Mouse (Mus musculus) c-Kit-negative CD71-positive TER-119-positive erythroid progenitor cells, embryonic 14.5 days (primary cell): ENCODE results near the gene Pced1a.

ENCODE experiments used
- DNase-seq: peaks from one replicate; pipeline ENCODE4 v3.0.0-alpha.2; 2013; ENCODE audit warnings: low read depth, low spot score

The Pced1a gene

DNA sequence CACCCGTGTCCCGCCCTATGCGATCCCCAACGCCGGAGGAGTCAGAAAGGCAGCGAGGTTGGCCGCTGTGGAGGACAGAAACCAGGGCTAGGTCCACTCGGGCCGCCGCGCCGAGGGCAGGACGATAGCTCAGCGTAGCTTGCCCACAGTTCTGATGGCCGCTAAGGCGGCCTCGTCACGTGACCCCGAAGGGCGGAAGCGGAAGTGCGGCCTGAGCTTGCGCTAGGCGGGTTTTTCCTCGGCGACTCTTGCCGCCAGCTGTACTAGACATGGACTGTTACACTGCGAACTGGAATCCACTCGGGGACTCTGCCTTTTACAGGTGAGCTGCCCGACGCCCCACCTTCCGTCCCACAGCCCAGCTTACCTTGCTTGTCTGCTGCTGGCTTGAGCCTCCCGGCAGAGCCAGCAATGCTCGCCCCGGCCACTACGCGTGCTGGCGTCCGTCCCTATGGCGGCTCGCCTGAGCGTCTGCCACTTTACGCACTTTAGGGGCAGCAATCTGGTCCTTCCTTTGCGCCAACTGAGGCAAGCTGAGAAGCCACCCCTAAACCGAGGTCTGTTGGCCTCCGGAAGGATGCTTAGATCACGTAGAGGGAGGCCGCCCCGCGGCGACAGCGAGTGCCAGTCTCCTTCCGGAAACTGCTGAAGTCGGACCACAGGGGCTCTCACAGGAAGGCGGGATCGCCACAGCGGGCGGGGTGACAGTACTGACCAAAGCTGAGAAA, at the start of gene Pced1a, which contains the start of gene Vps16:
TSS of gene Pced1a (minus strand) at position 576 of the 728 bp plus-strand sequence.
TSS of gene Vps16 (plus strand) at position 214 of the 728 bp plus-strand sequence.
- peak; percentile 78 for DNase-seq

DNA sequence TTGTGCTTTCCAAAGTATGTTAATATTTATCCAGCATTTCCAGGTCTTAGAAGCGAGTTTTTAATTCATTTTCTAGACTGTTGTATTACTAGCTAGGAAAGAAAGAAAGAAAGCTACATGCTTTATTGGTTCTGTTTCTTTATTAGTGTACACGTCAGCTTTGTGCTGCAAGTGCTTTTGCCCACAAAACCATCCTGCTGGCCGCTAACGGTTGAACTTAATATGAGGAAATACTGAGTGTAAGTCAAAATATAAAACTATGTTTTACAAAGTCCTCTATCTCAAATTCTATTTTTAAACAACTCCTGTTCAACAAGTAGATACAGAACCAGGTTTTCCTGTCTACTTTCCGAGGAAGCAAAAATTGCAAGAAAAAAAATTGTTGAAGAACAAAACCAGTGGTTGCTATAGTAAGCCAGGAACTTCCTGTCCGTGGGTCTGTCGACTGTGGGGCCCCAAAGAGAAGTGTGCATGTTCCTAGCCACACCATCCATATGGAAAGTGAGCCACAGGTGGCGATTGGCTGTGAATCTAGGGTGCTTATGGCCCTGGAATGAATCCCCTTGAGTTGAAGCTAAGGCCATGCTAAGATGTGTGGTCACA, 48.5 kb upstream of the Pced1a start:
- no peak for DNase-seq

- DNase-seq, result no peak
Observed at GRCm38 (mm10) chr2:130469935-130470334, 45.4 kb upstream of the Pced1a start.

DNA sequence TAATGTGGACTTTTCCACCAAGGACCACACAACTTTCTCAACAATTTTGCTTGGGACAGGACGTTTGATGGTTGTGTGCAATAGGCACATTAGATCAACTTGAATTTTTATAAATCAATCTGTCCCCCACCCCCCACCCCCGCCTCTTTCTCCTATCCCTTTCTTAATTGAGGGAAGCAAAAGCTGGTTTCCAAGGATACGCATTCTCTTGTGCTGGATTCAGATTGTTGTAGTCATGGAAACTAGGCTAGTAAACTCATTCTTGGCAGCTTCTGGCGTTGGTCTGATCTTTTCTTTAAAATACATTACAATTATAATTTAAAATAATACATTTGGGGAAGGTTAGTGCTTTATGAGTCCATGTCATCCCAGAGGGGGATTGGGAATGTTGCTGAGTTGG, 44.9 kb upstream of the Pced1a start:
- DNase-seq, result no peak

GRCm38 (mm10) chr2:130466438-130466837, 41.9 kb upstream of the Pced1a start:
- no peak for DNase-seq

DNA sequence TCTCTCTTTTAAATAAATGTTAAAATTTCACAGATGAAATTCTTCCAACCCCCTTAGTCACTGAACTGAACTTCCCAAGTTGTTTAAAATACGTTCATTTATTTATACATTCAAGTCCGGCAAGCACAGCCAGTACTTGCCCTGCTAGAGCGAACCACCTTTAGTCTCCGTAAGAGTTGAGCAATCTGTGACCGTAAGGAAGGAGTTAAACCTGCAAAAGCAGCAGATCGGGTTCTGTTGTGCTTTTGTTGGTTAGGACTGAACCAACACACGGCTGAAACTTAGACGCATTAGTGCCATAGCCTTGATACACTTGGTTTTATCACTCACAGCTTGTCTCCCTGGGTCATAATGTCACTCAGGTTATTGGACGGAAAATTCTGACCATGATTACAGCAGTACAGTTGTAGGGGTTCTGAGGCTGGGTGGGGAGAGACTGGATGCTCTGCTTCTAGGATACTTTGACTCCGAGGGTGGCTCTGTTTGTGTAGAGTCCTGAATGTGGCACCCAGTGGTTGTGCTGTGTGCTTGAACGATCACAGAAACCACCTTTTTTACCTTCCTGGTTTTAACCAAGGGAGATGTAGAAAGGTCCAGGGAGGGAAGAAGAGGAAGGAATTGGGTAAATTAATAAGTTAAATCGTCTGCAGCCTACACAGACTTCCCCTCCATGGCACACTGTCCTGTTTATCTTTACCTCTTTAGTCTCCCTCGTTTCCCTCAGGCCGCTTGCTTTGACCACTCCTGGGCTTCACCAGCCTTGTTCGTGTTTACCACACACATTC, 37.0 kb upstream of the Pced1a start:
- no peak for DNase-seq

DNA sequence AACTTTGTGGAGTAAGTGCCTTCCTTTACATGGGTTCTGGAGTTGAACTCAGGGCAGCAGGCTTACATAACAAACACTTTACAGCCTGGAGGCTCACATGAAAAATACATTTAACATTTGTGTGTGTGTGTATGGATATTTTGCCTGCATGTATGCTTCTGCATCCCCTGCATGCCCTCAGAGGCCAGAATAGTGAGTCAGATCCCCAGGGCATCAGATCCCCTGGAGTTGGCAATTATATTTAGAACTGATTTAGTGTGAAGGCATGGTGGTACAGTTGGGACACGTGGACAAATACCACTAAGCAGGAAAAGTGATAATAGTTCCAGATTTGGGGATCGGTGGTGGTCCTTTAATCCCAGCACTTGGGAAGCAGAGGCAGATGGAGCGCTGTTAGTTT, 35.1 kb upstream of the Pced1a start:
- no peak for DNase-seq

DNA sequence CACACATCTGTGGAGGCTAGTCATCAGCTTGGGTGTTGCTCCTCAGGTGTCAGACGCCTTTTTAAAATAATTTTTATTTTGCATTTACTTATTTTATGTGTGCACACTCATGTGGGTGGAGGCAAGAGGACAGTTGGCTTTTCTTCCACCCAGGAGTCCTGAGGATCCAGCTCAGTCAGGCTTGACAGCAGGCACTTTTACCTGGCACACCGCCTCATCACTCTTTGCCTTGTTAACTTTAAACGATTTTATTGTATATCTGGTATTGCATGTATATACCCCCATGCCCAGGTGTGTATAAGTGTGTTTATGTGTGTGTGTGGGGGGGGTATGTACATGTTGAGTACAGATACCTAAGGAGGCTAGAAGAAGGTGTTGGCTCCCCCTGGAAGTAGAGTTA, 33.4 kb upstream of the Pced1a start:
- DNase-seq, result no peak

DNA sequence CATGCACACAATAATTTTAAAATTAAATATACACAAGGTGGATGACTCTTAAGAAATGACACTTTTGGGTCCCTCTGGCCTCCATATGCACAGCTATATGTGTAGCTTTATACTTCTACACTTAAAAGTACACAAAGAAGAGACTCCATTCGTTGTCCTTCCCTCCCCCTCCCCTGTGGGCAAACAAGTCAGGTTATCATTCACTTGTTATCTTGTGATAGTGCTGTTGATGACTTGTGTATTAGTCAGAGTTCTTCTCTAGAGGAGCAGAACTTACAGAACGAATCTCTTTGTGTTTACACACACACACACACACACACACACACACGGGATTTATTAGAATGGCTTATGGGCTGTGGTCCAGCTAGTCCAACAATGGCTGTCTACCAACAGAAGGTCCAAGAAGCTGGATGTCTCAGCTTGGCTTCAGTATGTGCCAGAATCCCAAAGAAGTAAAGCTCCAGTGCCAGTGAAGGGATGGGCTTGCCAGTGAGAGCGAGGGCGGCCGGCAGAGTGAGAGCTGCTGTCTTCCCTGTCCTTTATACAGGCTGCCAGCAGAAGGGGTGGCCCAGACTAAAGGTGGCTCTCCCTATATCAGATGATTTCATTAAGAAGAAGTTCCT, 30.4 kb upstream of the Pced1a start:
- no peak for DNase-seq

- no peak for DNase-seq
Observed at GRCm38 (mm10) chr2:130453421-130453820, 28.9 kb upstream of the Pced1a start.

DNA sequence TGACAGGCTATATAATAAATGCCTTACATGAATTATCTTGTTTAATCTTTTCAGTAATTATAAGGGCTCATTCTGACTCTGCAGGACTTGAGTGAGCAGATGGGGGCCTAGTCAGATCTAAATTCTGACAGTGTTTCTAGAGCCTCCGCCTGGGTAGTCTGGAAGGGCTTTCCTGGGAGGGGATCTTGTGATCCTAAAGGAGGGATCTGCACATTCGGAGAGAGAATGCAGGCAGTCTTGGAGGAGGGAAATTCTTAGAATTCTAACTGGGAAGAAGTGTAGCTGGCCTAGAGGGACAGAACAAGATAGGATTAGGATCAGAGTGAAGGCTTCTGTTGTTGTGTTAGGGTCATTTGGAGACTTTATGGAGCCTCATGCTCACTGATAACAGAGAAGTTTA, 27.8 kb upstream of the Pced1a start:
- DNase-seq, result no peak

DNA sequence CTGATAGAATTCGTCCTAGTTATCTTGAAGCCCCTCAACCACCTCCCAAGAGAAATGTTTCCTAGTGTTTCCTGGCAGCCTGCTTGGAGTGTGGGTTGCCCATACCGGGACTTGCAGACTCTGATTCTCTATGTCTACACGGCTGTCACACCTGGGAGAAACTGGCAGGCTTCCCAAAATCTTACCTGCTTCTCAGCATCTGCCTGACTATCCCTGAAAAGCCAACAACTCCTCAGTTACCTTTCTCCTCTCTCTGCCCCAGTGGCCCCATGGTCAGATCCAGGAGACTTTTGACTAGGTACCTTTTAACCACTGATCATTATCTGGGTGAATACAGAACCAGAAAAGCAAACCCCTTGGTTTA, 27.2 kb upstream of the Pced1a start:
- DNase-seq, result no peak

DNA sequence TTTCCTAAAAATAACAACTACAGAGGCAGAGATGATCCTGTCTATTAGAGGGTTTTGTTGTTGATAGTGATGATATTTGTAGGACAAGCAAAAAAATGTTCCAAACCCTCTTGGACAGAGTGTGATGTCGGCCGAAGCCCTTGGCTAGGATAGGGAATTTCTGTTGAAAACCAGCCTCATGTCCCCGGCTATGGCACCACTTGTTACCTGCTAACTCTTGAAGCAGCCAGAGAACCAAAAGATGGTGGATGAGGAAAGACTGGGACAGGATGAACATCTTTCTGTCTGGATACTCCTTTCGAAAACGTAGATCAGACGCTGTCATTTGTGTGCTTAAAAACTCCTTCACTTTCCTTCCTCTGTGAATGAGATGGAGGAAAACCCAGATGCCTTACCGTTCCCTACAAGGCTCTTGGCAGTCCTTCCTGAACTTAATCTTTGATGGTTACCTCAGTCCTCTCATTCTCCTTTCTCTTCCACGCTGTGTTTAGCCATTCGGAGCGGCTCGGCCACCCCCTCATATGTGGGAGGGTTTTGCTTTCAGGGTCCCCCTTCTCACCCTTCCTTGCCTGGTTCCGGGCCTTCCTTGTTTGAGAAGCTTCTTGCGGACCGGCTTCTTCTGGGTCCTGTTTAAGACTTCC, 26.7 kb upstream of the Pced1a start:
- DNase-seq, result no peak

GRCm38 (mm10) chr2:130450434-130450796, 25.9 kb upstream of the Pced1a start:
- DNase-seq, result no peak

GRCm38 (mm10) chr2:130449794-130450433, 25.4 kb upstream of the Pced1a start, which contains the start of gene Ptpra:
Gene Ptpra, plus strand, starts transcription at chr2:130450278.
- DNase-seq, result peak; percentile 82

DNA sequence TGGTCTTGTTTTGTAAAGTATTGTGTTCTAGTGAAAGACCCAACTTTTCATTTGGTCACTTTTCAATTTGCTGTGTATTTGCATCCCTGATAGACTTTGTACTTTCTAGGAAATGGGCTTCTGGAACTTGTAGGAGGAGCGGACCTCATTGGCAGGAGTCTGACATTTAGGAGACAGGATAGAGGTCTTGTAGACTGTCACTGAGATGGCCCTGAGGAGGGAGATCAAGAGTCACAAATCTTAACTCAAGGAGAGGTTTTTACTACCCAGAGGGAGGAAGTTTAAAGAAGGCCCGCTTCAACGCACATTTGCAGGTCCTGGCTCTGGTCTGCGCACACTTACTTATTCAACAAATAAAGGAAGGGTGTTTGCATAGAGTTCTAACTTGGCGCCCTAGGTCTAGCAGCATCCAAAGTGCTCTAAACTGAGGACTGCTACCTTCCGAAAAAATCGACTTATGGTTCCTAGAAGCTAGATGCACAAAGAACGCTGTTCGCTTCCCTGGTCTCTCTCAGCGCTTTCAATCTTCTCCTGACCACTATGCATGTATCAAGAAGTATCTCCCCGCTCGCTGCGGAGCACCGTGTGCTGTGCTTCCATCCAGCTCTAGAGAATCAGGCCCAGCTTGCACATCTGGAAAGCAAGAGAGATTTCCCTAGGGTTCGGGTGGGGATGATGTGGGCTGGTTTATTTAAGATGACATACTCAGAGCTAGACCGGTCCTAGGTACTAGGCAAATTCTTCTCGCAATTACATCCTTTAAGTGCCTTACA, 24.7 kb upstream of the Pced1a start:
- DNase-seq, result no peak

DNA sequence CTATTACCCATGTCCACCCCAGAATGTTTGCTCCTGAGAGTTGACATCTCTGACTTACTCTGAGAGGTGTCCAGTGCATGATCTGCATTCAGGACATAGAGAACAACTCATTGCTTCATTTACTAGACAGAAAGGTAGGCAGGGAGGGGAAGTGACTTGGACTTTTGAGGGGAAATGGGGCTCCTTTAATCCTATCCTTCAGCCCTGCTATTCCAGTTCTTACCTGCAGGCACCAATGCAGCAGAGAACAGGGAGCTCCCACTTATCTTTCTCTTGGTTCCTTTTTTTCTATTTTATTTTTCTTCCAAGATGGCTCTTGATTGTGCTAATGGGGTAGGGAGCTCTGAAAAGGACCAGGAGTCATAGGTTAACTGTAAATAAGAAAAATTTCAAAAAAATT, 23.9 kb upstream of the Pced1a start:
- DNase-seq, result no peak

DNA sequence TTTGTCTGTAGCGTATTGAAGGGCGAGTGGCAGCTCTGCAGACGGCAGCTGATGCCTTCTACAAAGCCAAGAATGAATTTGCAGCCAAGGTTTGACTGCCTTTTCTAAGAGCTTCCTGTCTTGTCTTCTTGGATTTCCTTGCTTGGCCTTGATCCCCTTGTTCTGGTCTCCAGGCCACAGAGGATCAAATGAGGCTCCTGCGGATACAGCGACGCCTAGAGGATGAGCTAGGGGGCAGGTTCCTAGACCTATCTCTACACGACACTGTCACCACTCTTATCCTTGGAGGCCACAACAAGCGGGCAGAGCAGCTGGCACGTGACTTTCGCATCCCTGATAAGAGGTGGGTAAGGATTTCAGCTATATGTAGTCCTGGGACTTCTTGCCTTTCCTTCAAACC, 17.7 kb upstream of the Pced1a start:
- no peak for DNase-seq

GRCm38 (mm10) chr2:130439840-130440480, 15.5 kb upstream of the Pced1a start:
- no peak for DNase-seq

DNA sequence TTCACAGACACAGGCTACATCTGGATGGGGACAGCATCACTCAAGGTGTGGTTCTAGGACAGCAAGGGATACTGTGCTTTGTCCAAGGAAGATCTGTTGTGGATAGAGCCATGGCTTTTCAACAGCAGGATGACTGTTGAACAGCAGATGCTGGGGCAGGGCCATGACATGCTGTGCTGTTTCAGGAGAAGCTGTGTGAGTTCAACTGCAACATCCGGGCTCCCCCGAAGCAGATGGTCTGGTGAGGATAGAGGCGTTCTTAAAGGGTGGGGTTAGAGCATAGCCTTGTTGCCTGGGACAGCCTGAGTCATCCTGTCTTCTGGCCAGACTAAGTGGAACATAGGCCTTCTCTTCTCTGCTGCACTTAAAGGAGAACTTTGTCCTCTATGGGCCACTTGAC, 14.4 kb upstream of the Pced1a start:
- DNase-seq, result no peak
